In the genomic region with DNA sequence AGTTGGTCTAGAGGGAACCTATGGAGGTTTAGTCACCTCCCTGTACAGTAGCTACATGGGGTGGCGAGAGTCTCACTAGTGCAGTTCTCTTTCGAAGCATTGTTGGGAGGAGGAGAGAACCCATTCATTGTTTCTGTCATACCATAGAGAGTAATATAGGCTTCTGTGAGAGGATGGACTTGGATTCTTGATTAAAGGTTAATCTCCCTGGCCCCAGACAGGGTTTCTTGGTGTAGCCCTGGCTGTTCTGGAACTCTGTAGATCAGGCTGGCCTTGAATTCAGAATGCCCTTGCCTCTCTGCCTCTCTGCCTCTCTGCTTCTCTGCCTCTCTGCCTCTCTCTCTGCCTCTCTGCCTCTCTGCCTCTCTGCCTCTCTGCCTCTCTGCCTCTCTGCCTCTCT, we compare ENCODE assay signal across 24 mouse cellular contexts. TPM values are rescaled to one million over a fixed set of nuclear protein-coding genes. Genes with fewer than 3 reads are reported as not detected.
DNase-seq lines count a peak whose midpoint lies in the region; ATAC-seq and TF ChIP-seq lines count a peak whose summit lies in the region.
"Had no signal": no experiment of that assay in that cellular context is flagged by ENCODE, and none has a peak within 500 bp of the region (broad histone marks: within the 10 kb centered on the region; RNA-seq: fewer than 3 reads in every experiment).

No protein-coding gene starts in this region.

- no peak overlapping the region for H3K4me3 ChIP-seq in hindbrain, embryonic 16.5 days (ENCODE audit: low read length)
- H3K4me3 ChIP-seq in hindbrain, embryonic 13.5 days, result no peak overlapping the region
- no peak overlapping the region for H3K4me3 ChIP-seq in kidney, embryonic 15.5 days (replicated peaks)
- H3K4me3 ChIP-seq in liver, embryonic 13.5 days (replicated peaks), result no peak overlapping the region
- no peak overlapping the region for H3K4me3 ChIP-seq in liver, postnatal 0 days (ENCODE audit: low read depth, low read length)
- H3K4me3 ChIP-seq: embryonic facial prominence, embryonic 12.5 days; forebrain, embryonic 12.5 days; limb, embryonic 10.5 days; midbrain, embryonic 12.5 days; neural tube, embryonic 15.5 days had no signal

- ATAC-seq in hindbrain, embryonic 16.5 days, result no peak
- no peak for ATAC-seq in hindbrain, embryonic 13.5 days (ENCODE audit: low FRiP score)
- no peak for ATAC-seq in kidney, embryonic 15.5 days (replicated peaks; ENCODE audit: low FRiP score)
- no peak for ATAC-seq in liver, embryonic 13.5 days (ENCODE audit: low read depth)
- ATAC-seq in liver, postnatal 0 days, result no peak
- ATAC-seq: intestine, embryonic 16.5 days had no signal

- H3K36me3 ChIP-seq in hindbrain, embryonic 16.5 days (ENCODE audit: control insufficient read depth, insufficient read depth, low read length), result no peaks in the 10 kb centered on the region
- H3K36me3 ChIP-seq in hindbrain, embryonic 13.5 days, result no peaks in the 10 kb centered on the region
- no peaks in the 10 kb centered on the region for H3K36me3 ChIP-seq in kidney, embryonic 15.5 days
- no peaks in the 10 kb centered on the region for H3K36me3 ChIP-seq in liver, embryonic 13.5 days
- H3K36me3 ChIP-seq in liver, postnatal 0 days (replicated peaks; ENCODE audit: insufficient read depth, low read length), result no peaks in the 10 kb centered on the region
- H3K36me3 ChIP-seq: embryonic facial prominence, embryonic 12.5 days; forebrain, embryonic 12.5 days; limb, embryonic 10.5 days; midbrain, embryonic 12.5 days; neural tube, embryonic 15.5 days had no signal

- no peak for TF ChIP-seq EP300 in liver, postnatal 0 days (IDR thresholded peaks at IDR 0.05; ENCODE audit: low read depth)

- no peak overlapping the region for H3K4me2 ChIP-seq in hindbrain, embryonic 16.5 days (ENCODE audit: low read length)
- no peak overlapping the region for H3K4me2 ChIP-seq in hindbrain, embryonic 13.5 days
- H3K4me2 ChIP-seq in kidney, embryonic 15.5 days, result no peak overlapping the region
- H3K4me2 ChIP-seq in liver, embryonic 13.5 days, result no peak overlapping the region
- H3K4me2 ChIP-seq in liver, postnatal 0 days (ENCODE audit: low read depth, low read length), result peak overlapping the region; percentile 66; the same call in 1 of the 2 replicates
- H3K4me2 ChIP-seq: embryonic facial prominence, embryonic 12.5 days; forebrain, embryonic 12.5 days; midbrain, embryonic 12.5 days; neural tube, embryonic 15.5 days had no signal

- peaks cover 6% of the 10 kb centered on the region; the same call in 1 of the 2 replicates for H3K4me1 ChIP-seq in hindbrain, embryonic 16.5 days (ENCODE audit: control insufficient read depth, insufficient read depth, low read depth, low read length)
- H3K4me1 ChIP-seq in hindbrain, embryonic 13.5 days (replicated peaks), result peaks cover 27% of the 10 kb centered on the region
- H3K4me1 ChIP-seq in kidney, embryonic 15.5 days, result 0 out of 2 replicates have a peak, but pooled peaks cover 6% of the 10 kb centered on the region
- peaks cover 99% of the 10 kb centered on the region for H3K4me1 ChIP-seq in liver, embryonic 13.5 days (replicated peaks)
- H3K4me1 ChIP-seq in liver, postnatal 0 days (ENCODE audit: insufficient read depth), result peaks cover 58% of the 10 kb centered on the region

- DNase-seq in kidney, postnatal 14 days, result peak; percentile 23
- DNase-seq in liver, embryonic 13.5 days, result no peak
- no peak for DNase-seq in liver, postnatal 0 days
- DNase-seq in cerebellum, postnatal 25 days, result no peak
- DNase-seq: adrenal gland, adult 2 months; cerebellum, adult 18-20 months; cerebellum, postnatal 14 days; gastrocnemius, postnatal 36 days; lung, adult 18-20 months; lung, postnatal 14 days; right cerebral cortex, adult 18-20 months; right cerebral cortex, postnatal 4 days; thymus, postnatal 14 days had no signal

- H3K27ac ChIP-seq in hindbrain, embryonic 16.5 days (ENCODE audit: low read depth, low read length), result peak overlapping the region; percentile 52
- no peak overlapping the region for H3K27ac ChIP-seq in hindbrain, embryonic 13.5 days
- H3K27ac ChIP-seq in kidney, embryonic 15.5 days, result no peak overlapping the region
- peak overlapping the region; percentile 100 for H3K27ac ChIP-seq in liver, embryonic 13.5 days
- peak overlapping the region; percentile 96 for H3K27ac ChIP-seq in liver, postnatal 0 days (ENCODE audit: low read depth)
- H3K27ac ChIP-seq: embryonic facial prominence, embryonic 12.5 days; forebrain, embryonic 12.5 days; limb, embryonic 10.5 days; midbrain, embryonic 12.5 days had no signal

- WGBS in hindbrain, embryonic 16.5 days, result 91% methylated on average over 2 of the region's 2 CpGs
- 89% methylated on average over 2 of the region's 2 CpGs for WGBS in hindbrain, embryonic 13.5 days
- WGBS in kidney, embryonic 15.5 days, result 92% methylated on average over 2 of the region's 2 CpGs
- 95% methylated on average over 2 of the region's 2 CpGs for WGBS in liver, embryonic 13.5 days (ENCODE audit: insufficient replicate concordance)
- 85% methylated on average over 2 of the region's 2 CpGs for WGBS in liver, postnatal 0 days (ENCODE audit: insufficient replicate concordance)

- no peak for TF ChIP-seq CTCF in liver, postnatal 0 days (IDR thresholded peaks at IDR 0.05; ENCODE audit: low read depth)

- H3K27me3 ChIP-seq in hindbrain, embryonic 16.5 days (replicated peaks; ENCODE audit: control insufficient read depth, insufficient read depth, low read length), result no peaks in the 10 kb centered on the region
- H3K27me3 ChIP-seq in hindbrain, embryonic 13.5 days, result no peaks in the 10 kb centered on the region
- H3K27me3 ChIP-seq in kidney, embryonic 15.5 days, result no peaks in the 10 kb centered on the region
- no peaks in the 10 kb centered on the region for H3K27me3 ChIP-seq in liver, embryonic 13.5 days
- H3K27me3 ChIP-seq in liver, postnatal 0 days (ENCODE audit: insufficient read depth, low read length), result no peaks in the 10 kb centered on the region
- H3K27me3 ChIP-seq: embryonic facial prominence, embryonic 12.5 days; forebrain, embryonic 12.5 days; midbrain, embryonic 12.5 days; neural tube, embryonic 15.5 days had no signal

- no peaks in the 10 kb centered on the region for H3K9me3 ChIP-seq in hindbrain, embryonic 16.5 days (ENCODE audit: control insufficient read depth, low read length)
- H3K9me3 ChIP-seq in hindbrain, embryonic 13.5 days, result no peaks in the 10 kb centered on the region
- no peaks in the 10 kb centered on the region for H3K9me3 ChIP-seq in kidney, embryonic 15.5 days (replicated peaks)
- no peaks in the 10 kb centered on the region for H3K9me3 ChIP-seq in liver, embryonic 13.5 days (replicated peaks)
- H3K9me3 ChIP-seq in liver, postnatal 0 days (ENCODE audit: low read length), result no peaks in the 10 kb centered on the region
- H3K9me3 ChIP-seq: embryonic facial prominence, embryonic 12.5 days; forebrain, embryonic 12.5 days; limb, embryonic 10.5 days; midbrain, embryonic 12.5 days; neural tube, embryonic 15.5 days had no signal

- H3K9ac ChIP-seq in hindbrain, embryonic 16.5 days (ENCODE audit: low read depth, low read length), result no peak overlapping the region
- H3K9ac ChIP-seq in hindbrain, embryonic 13.5 days, result no peak overlapping the region
- no peak overlapping the region for H3K9ac ChIP-seq in kidney, embryonic 15.5 days
- H3K9ac ChIP-seq in liver, embryonic 13.5 days, result peak overlapping the region; percentile 81
- H3K9ac ChIP-seq in liver, postnatal 0 days (replicated peaks), result peak overlapping the region; percentile 69; the same call in 1 of the 2 replicates
- H3K9ac ChIP-seq: embryonic facial prominence, embryonic 12.5 days; forebrain, embryonic 12.5 days; midbrain, embryonic 12.5 days; neural tube, embryonic 15.5 days had no signal

RNA-seq across cellular contexts. Expression of a gene that starts 46.5 kb away (rescaled TPM):
- polyA plus RNA-seq in hindbrain, embryonic 16.5 days (2015; fragmentation: Nextera tagmentation; extraction: Ambion mirVana), result 52.5 and 53.2 TPM in 2 replicates
- polyA plus RNA-seq in hindbrain, embryonic 13.5 days (2015; fragmentation: Nextera tagmentation; extraction: Ambion mirVana), result 22.5 and 24.3 TPM in 2 replicates
- polyA plus RNA-seq in kidney, embryonic 15.5 days (2015; fragmentation: Nextera tagmentation; extraction: Ambion mirVana), result 30.4 and 35.2 TPM in 2 replicates
- 31.4 and 35.1 TPM in 2 replicates for polyA plus RNA-seq in liver, embryonic 13.5 days (2015; fragmentation: Nextera tagmentation; extraction: Ambion mirVana)
- 220 and 283 TPM in 2 replicates for polyA plus RNA-seq in liver, postnatal 0 days (2015; fragmentation: Nextera tagmentation; extraction: Ambion mirVana)

RNA-seq across cellular contexts. Expression of a gene that starts 58.4 kb away (rescaled TPM):
- not detected in 2 replicates for polyA plus RNA-seq in hindbrain, embryonic 16.5 days (2015; fragmentation: Nextera tagmentation; extraction: Ambion mirVana)
- not detected in 2 replicates for polyA plus RNA-seq in hindbrain, embryonic 13.5 days (2015; fragmentation: Nextera tagmentation; extraction: Ambion mirVana)
- polyA plus RNA-seq in kidney, embryonic 15.5 days (2015; fragmentation: Nextera tagmentation; extraction: Ambion mirVana), result 0.28 TPM in 1 of 2 replicates, not detected in the other
- polyA plus RNA-seq in liver, embryonic 13.5 days (2015; fragmentation: Nextera tagmentation; extraction: Ambion mirVana), result not detected in 2 replicates
- polyA plus RNA-seq in liver, postnatal 0 days (2015; fragmentation: Nextera tagmentation; extraction: Ambion mirVana), result 5.8 and 7.6 TPM in 2 replicates
- polyA plus RNA-seq: C2C12; embryonic facial prominence, embryonic 12.5 days; forebrain, embryonic 12.5 days; limb, embryonic 10.5 days; midbrain, embryonic 12.5 days; stomach, embryonic 14.5 days had no signal

RNA-seq across cellular contexts. Expression of a gene that starts 58.7 kb away (rescaled TPM):
- polyA plus RNA-seq in hindbrain, embryonic 16.5 days (2015; fragmentation: Nextera tagmentation; extraction: Ambion mirVana), result 8.0 and 10.5 TPM in 2 replicates
- 9.0 and 10.4 TPM in 2 replicates for polyA plus RNA-seq in hindbrain, embryonic 13.5 days (2015; fragmentation: Nextera tagmentation; extraction: Ambion mirVana)
- polyA plus RNA-seq in kidney, embryonic 15.5 days (2015; fragmentation: Nextera tagmentation; extraction: Ambion mirVana), result 6.6 and 7.7 TPM in 2 replicates
- polyA plus RNA-seq in liver, embryonic 13.5 days (2015; fragmentation: Nextera tagmentation; extraction: Ambion mirVana), result 0.43 and 0.59 TPM in 2 replicates
- 0.15 and 0.21 TPM in 2 replicates for polyA plus RNA-seq in liver, postnatal 0 days (2015; fragmentation: Nextera tagmentation; extraction: Ambion mirVana)

Comparison
In these comparisons a context has a peak if more than half of its experiments do, and no peak if none do; other contexts are left out.
1. H3K27ac ChIP-seq: peak in hindbrain, embryonic 16.5 days (single experiment), liver, embryonic 13.5 days (single experiment) and liver, postnatal 0 days (single experiment); none in hindbrain, embryonic 13.5 days (single experiment) and kidney, embryonic 15.5 days (single experiment).
2. H3K9ac ChIP-seq: peak in liver, embryonic 13.5 days (single experiment) and liver, postnatal 0 days (single experiment); none in hindbrain, embryonic 16.5 days (single experiment), hindbrain, embryonic 13.5 days (single experiment) and kidney, embryonic 15.5 days (single experiment).